Mouse (Mus musculus) heart, adult 10 weeks (tissue): ENCODE data around the gene Gli1. TPM values are rescaled to one million over a fixed set of nuclear protein-coding genes. Genes with fewer than 3 reads are reported as not detected.

Experiments used
- polyA plus RNA-seq: library from polyadenylated mRNA; stranded (reverse); fragments of 350-450 nt; fragmentation: Illumina TruSeq; extraction: RNeasy Lipid Tissue Mini Kit (QIAGEN cat#74804); gene quantifications from one replicate; pipeline ENCODE4 v1.2.3, GENCODE M21; 2014; ENCODE audit warnings: low read depth, low replicate concordance

Gli1 gene
- polyA plus RNA-seq = 1.3 TPM

GRCm38 (mm10) chr10:127341891-127342639, at the start of gene Gli1:
TSS of gene Gli1 (minus strand) at chr10:127341974.

GRCm38 (mm10) chr10:127380251-127380691, 38.5 kb upstream of the Gli1 start, which contains the start of gene R3hdm2:
TSS of gene R3hdm2 (plus strand) at chr10:127380327.

DNA sequence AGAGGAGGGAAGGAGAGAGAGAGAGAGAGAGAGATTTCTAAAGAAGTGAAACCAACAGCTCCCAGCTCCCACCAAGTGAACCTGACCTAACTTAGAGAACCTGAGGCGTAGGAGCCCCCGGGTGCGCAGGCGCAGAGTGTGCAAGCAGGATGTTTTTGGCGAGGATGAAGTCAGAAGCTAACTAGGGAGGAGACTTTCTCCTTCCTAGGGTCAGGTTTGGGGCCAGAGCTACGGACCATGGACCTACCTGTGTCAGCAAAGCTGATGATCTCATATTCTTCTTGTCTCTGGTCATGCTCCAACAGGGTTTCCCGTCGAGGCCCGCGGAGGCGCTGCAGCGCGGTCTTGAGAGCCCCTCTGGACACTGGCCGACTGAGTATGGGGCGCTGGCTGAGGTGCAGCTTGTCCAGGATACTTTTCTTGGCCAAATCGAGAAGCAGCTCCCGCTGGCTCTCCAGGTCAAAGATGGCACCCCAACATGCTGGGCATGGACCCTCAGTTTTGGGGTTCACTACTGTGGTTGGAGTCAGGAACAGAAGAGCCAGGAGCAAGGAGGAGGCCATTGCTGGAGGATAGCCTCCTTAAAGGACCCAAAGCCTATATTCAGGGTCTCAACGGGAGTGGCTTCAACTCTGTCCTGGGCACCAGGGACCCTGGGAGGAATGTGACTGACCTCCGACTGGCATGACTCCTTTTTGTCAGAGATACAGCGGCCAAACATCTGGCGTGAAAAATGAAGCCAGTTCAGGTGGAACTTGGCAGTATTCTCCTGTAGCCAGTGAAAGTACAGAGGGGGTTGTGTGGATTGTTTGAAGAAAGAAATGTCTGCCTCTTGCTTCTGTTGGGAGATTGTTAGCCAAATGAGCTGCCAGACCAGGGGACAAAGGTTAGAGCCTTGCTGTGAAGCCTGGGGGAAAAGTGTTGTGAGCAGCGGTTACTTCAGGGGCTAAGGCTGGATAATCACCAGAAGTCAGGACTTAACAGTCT, 28.4 kb upstream of the Gli1 start, which contains the start of gene Inhbc:
Inhbc (minus strand) TSS at position 598 of the 987 bp plus-strand sequence.

GRCm38 (mm10) chr10:127353909-127354895, 12.4 kb upstream of the Gli1 start, which contains the start of gene Inhbe:
TSS of gene Inhbe (minus strand) at chr10:127354411.

GRCm38 (mm10) chr10:127321621-127322020, 20.2 kb downstream of the Gli1 start, which contains the start of gene Arhgap9:
TSS of gene Arhgap9 (plus strand) at chr10:127321964.

GRCm38 (mm10) chr10:127311476-127312355, 30.1 kb downstream of the Gli1 start, which contains the start of gene Mars:
TSS of gene Mars (minus strand) at chr10:127311786.

DNA sequence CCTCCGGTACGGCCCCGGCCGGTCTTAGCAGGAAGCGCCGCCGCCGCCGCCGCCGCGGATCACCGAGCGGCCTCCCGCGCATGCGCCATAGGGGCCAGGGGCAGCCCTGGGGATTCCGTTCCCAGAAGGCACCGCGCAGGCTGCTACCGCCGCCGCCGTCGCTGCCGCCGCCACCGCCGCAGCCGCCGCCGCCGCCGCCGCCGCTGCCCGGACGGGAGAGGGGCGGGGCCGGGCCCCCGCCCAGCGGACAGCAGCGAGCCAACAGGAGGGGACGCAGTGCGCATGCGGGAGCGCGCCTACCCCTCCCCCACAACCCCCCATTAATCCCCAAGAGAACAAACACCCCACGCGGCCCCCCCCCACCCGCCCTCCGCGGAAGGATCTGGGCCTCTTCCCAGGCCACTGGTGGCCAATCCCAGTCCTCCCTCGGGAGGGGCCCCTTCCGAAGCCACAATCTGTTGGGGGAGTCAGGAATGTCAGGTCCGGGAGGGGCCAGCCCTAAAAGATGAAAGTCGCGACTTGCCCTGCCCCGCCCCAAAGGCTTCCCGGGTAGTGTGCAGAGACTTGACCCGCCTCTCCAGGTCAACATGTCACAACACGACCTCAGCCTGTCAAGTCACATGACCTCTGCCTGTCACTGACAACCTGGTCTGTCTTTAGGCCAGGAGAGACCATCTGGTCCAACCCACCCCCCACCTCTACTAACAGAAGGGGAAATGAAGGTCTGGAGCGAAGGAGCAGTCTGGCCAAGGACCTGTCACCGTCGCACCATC, 52.8 kb downstream of the Gli1 start, which contains the start of gene Mbd6:
Mbd6 (minus strand) TSS at position 219 of the 773 bp plus-strand sequence.

Other genes with a start within 250 kb of the Gli1 start
- gene Os9, start 220.8 kb downstream of the Gli1 start, polyA plus RNA-seq = 36.6 TPM
- gene B4galnt1, start 176.7 kb downstream of the Gli1 start, polyA plus RNA-seq = 1.5 TPM
- gene Slc26a10, start 161.3 kb downstream of the Gli1 start, polyA plus RNA-seq = 26.9 TPM
- gene Arhgef25, start 151.9 kb downstream of the Gli1 start, polyA plus RNA-seq = 23.2 TPM
- gene Dtx3, start 146.2 kb downstream of the Gli1 start, polyA plus RNA-seq = 53.5 TPM
- gene Pip4k2c, start 130.4 kb downstream of the Gli1 start, polyA plus RNA-seq = 35.2 TPM
- gene Kif5a, start 78.6 kb downstream of the Gli1 start, polyA plus RNA-seq = 0.89 TPM
- gene Dctn2, start 75.6 kb downstream of the Gli1 start, polyA plus RNA-seq = 139 TPM
- gene Mbd6, start 53.0 kb downstream of the Gli1 start, polyA plus RNA-seq = 18.0 TPM
- 49.6 TPM for gene Mars, start 30.2 kb downstream of the Gli1 start, polyA plus RNA-seq
- gene Arhgap9, start 20.0 kb downstream of the Gli1 start, polyA plus RNA-seq = 2.8 TPM
- not detected for gene Inhbe, start 12.4 kb upstream of the Gli1 start, polyA plus RNA-seq
- not detected for gene Inhbc, start 28.5 kb upstream of the Gli1 start, polyA plus RNA-seq
- gene R3hdm2, start 38.4 kb upstream of the Gli1 start, polyA plus RNA-seq = 142 TPM
- 1.7 TPM for gene Stac3, start 159.7 kb upstream of the Gli1 start, polyA plus RNA-seq
- gene Ndufa4l2, start 173.0 kb upstream of the Gli1 start, polyA plus RNA-seq = 37.8 TPM
- gene Shmt2, start 180.5 kb upstream of the Gli1 start, polyA plus RNA-seq = 47.5 TPM
- not detected for gene Nxph4, start 192.6 kb upstream of the Gli1 start, polyA plus RNA-seq